Mouse (Mus musculus) forebrain, embryonic 13.5 days (tissue): ENCODE measurements around the gene Capns1. TPM values are rescaled to one million over a fixed set of nuclear protein-coding genes. Genes with fewer than 3 reads are reported as not detected.

Experiments used
- ATAC-seq: fragments of 200-750 bp; cut with Nextera tagmentation; 2 replicates; pipeline ENCODE4 v1.8.0; 2017
- H3K27ac ChIP-seq: fragments of 300-500 bp; sonication (generic); 2 replicates; pipeline ENCODE4 v1.5.1; 2015; ENCODE audit warnings: inconsistent platforms, mild to moderate bottlenecking, moderate library complexity
- H3K27me3 ChIP-seq: fragments of 300-500 bp; sonication (generic); 2 replicates; pipeline ENCODE4 v1.6.1; 2015; ENCODE audit warnings: mild to moderate bottlenecking, inconsistent platforms
- H3K36me3 ChIP-seq: fragments of 300-500 bp; sonication (generic); 2 replicates; pipeline ENCODE4 v1.6.1; 2015; ENCODE audit warnings: mild to moderate bottlenecking, inconsistent platforms; ENCODE audit not compliant: poor library complexity, severe bottlenecking
- H3K4me1 ChIP-seq: fragments of 300-500 bp; sonication (generic); 2 replicates; pipeline ENCODE4 v1.6.1; 2015; ENCODE audit warnings: inconsistent platforms
- H3K4me2 ChIP-seq: fragments of 300-500 bp; sonication (generic); 2 replicates; pipeline ENCODE4 v1.6.1; 2015; ENCODE audit warnings: inconsistent platforms, mild to moderate bottlenecking, moderate library complexity
- H3K4me3 ChIP-seq: fragments of 300-500 bp; sonication (generic); 2 replicates; pipeline ENCODE4 v1.5.1; 2015; ENCODE audit warnings: mild to moderate bottlenecking, inconsistent platforms
- H3K9ac ChIP-seq: fragments of 300-500 bp; sonication (generic); 2 replicates; pipeline ENCODE4 v1.6.1; 2015; ENCODE audit warnings: mild to moderate bottlenecking, inconsistent platforms
- H3K9me3 ChIP-seq: fragments of 300-500 bp; sonication (generic); replicated peaks from 2 replicates; pipeline ENCODE4 v1.6.1; 2016; ENCODE audit warnings: inconsistent platforms
- WGBS: fragments of 180-500 bp; shearing (Covaris S2); methylation state at CpG from one replicate; pipeline ENCODE4 v1.1.7; 2015; 5-methylcytosine and 5-hydroxymethylcytosine counted together
- polyA plus RNA-seq: library from polyadenylated mRNA; unstranded; fragments of >200 nt; fragmentation: Nextera tagmentation; extraction: Ambion mirVana; gene quantifications from 2 replicates; pipeline ENCODE4 v1.2.1, GENCODE M21; 2015

The Capns1 gene
- polyA plus RNA-seq, 1 experiment from 2014 or later: 51.9 TPM

DNA sequence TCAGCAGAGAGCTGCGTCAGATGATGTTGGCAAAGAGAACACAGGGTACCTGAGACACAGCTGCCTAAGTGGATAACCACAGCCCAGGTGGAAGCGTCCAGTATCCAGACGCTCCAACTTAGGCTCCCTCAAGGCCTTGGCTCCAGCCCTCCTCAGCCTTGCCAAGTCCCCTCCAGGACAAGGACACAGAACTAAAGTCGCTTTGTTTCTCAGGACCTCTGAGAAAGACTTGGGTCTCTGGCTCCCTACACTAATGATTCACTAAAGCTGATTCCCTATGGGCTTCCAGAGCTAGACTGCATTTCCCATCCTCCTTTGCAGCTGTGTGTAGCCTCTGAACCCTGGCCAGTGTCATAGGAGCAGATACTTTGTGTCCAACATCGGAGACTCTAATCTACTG lies 1.6 kb upstream of the Capns1 start:
- no peak overlapping the region for H3K27ac ChIP-seq
- H3K4me1 ChIP-seq: peaks cover 8% of the 10 kb centered on the region
- H3K27me3 ChIP-seq: no peaks in the 10 kb centered on the region
- no peak overlapping the region for H3K9ac ChIP-seq
- no peak overlapping the region for H3K4me3 ChIP-seq
- 76% methylated on average over 5 of the region's 5 CpGs for WGBS
- H3K4me2 ChIP-seq: no peak overlapping the region
- no peak for ATAC-seq
- no peaks in the 10 kb centered on the region for H3K9me3 ChIP-seq
- no peaks in the 10 kb centered on the region for H3K36me3 ChIP-seq

DNA sequence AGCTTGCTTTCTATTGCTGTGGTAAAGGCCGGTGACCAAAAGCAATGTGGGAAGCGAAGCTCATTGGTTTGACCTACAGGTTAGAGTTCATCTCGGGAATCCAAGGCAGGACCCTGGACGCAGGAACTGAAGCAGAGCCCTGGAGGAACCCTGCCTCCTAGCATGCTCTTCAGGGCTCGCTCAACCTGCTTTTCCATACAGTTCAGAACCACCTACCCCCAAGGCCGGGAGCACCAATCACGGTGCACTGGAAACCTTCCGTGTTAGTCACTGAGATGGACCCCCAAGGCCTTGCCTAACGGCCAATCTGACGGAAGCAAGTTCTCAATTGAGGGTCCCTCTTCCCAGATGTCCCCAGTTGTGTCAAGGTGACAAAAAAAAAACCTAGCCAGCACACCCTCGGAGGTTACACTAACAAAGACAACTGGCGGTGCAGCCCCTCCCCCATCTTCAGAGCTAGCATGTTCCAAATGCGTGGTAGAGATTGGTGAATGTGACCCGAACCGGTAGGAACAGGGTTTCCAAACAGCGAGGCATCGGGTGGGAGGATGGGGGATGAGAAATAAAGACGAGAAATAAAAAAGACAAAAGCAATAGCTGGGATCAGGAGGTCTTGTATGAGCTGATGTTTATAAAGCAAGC lies 1.0 kb upstream of the Capns1 start:
- H3K36me3 ChIP-seq: no peaks in the 10 kb centered on the region
- no peak for ATAC-seq
- no peaks in the 10 kb centered on the region for H3K9me3 ChIP-seq
- H3K4me1 ChIP-seq: peaks cover 10% of the 10 kb centered on the region
- no peak overlapping the region for H3K4me3 ChIP-seq
- no peaks in the 10 kb centered on the region for H3K27me3 ChIP-seq
- WGBS: 78% methylated on average over 18 of the region's 18 CpGs
- H3K4me2 ChIP-seq: no peak overlapping the region
- H3K9ac ChIP-seq: no peak overlapping the region
- no peak overlapping the region for H3K27ac ChIP-seq

GRCm38 (mm10) chr7:30197592-30198129 lies 950 bp downstream of the Capns1 start:
- H3K9ac ChIP-seq: no peak overlapping the region
- H3K4me3 ChIP-seq: no peak overlapping the region
- no peak for ATAC-seq
- H3K36me3 ChIP-seq: peaks cover 1% of the 10 kb centered on the region; the same call in 1 of the 2 replicates
- H3K9me3 ChIP-seq: no peaks in the 10 kb centered on the region
- H3K27me3 ChIP-seq: no peaks in the 10 kb centered on the region
- 81% methylated on average over 5 of the region's 5 CpGs for WGBS
- no peak overlapping the region for H3K4me2 ChIP-seq
- peaks cover 23% of the 10 kb centered on the region for H3K4me1 ChIP-seq
- no peak overlapping the region for H3K27ac ChIP-seq

DNA sequence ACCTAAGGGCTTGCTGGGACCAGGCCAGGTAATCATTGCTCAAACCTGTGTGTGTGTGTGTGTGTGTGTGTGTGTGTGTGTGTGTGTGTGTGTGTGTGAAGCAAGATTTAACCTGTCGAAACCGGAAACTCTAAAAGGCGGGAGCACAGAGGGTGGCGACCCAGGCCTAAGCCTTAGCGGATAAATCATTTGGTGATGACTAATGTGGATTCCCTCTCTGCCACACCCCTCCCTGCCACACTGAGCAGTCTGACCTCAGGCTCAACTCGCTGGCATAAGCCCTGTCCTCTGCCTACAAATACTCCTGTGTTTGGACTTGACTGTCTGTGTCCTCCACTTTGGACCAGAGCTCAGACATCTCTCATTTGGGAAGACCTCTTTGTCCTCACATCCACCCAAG lies 2.4 kb downstream of the Capns1 start:
- no peaks in the 10 kb centered on the region for H3K9me3 ChIP-seq
- no peaks in the 10 kb centered on the region for H3K27me3 ChIP-seq
- no peak for ATAC-seq
- H3K27ac ChIP-seq: no peak overlapping the region
- 75% methylated on average over 6 of the region's 6 CpGs for WGBS
- peaks cover 26% of the 10 kb centered on the region for H3K4me1 ChIP-seq
- H3K4me2 ChIP-seq: no peak overlapping the region
- H3K36me3 ChIP-seq: peaks cover 16% of the 10 kb centered on the region
- no peak overlapping the region for H3K4me3 ChIP-seq
- no peak overlapping the region for H3K9ac ChIP-seq

- ATAC-seq: no peak
- Histone ChIP-seq H3K4me3 (peak overlapping the region; percentile 71), H3K9me3 (no peaks in the 10 kb centered on the region), H3K27ac (no peak overlapping the region), H3K36me3 (peaks cover 23% of the 10 kb centered on the region), H3K27me3 (no peaks in the 10 kb centered on the region), H3K4me2 (peak overlapping the region; percentile 84), H3K9ac (peak overlapping the region; percentile 75), H3K4me1 (peaks cover 26% of the 10 kb centered on the region)
- 70% methylated on average over 6 of the region's 6 CpGs for WGBS
Measured at GRCm38 (mm10) chr7:30195461-30195860, 3.1 kb downstream of the Capns1 start.

- peak overlapping the region; percentile 78 for H3K27ac ChIP-seq
- peaks cover 29% of the 10 kb centered on the region for H3K36me3 ChIP-seq
- WGBS: 0% methylated on average over 28 of the region's 28 CpGs
- no peaks in the 10 kb centered on the region for H3K9me3 ChIP-seq
- peak overlapping the region; percentile 71 for H3K4me3 ChIP-seq
- ATAC-seq: peak; percentile 91
- peaks cover 26% of the 10 kb centered on the region for H3K4me1 ChIP-seq
- peak overlapping the region; percentile 75 for H3K9ac ChIP-seq
- peak overlapping the region; percentile 84 for H3K4me2 ChIP-seq
- no peaks in the 10 kb centered on the region for H3K27me3 ChIP-seq
Measured at GRCm38 (mm10) chr7:30194884-30195283, 3.7 kb downstream of the Capns1 start.

DNA sequence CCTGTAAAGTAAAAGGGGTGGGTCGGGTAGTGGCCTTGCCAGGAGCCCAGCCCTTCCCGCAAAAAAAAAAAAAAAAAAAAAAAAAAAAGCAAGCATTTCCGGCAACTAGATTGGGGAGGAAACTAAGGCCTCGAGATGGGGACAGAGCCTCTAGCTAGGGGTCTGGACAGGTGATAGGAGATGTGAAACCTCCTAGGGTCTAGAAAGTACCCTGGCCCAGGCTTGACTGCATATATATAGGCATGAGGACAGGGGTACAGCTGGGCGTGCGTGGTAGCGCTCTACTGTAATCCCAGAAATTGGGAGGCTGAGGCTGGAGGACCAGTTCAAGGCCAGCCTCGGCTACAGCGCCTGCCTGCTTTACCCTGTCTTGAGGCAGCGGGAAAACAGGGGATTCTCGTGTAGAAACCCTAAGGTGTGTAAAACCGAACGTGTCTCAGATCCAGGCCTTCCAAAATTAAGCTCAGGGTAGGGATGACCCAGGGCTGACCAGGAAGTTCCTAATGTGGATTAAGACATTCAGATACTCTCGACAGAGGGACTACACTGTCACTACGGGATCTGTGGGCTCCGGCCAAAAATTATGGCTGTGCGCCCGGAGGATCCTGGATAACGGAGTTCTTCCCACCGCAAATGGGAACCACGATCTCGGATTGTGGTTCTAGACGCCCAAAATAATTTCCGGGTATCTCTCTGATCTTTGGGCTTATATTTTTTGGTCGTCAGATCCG lies 4.3 kb downstream of the Capns1 start:
- Histone ChIP-seq H3K4me2 (peak overlapping the region; percentile 84), H3K27me3 (no peaks in the 10 kb centered on the region), H3K4me3 (peak overlapping the region; percentile 71), H3K4me1 (peaks cover 26% of the 10 kb centered on the region), H3K9ac (peak overlapping the region; percentile 75), H3K36me3 (peaks cover 33% of the 10 kb centered on the region), H3K9me3 (no peaks in the 10 kb centered on the region), H3K27ac (peak overlapping the region; percentile 78)
- peak; percentile 39 for ATAC-seq
- WGBS: under 1% methylated on average over 26 of the region's 26 CpGs

DNA sequence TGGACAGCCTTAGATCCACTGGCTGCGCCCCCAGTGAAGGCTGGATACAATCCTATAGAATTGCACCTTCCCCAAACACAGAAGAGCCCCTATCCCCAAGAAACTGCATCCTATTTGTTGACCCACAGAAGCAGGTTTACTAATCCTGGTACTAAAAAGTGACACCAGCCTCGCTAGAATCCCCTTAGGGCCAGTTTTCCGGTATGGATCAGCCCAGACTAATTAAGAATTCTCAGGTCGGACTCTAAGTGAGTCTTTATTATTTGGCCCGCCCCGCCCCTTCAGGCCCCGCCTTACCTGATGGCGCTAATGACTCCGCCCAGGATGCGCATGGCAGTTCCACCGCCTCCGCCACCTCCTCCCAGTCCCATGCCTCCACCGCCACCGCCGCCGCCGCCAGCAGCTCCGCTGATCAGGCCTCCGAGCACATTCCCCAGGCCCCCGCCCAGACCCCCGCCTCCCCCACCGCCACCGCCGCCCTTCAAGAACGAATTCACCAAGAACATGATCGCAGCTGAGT lies 5.0 kb downstream of the Capns1 start:
- ATAC-seq: peak; percentile 74
- Histone ChIP-seq H3K4me1 (peaks cover 26% of the 10 kb centered on the region), H3K4me2 (peak overlapping the region; percentile 84), H3K27me3 (no peaks in the 10 kb centered on the region), H3K27ac (peak overlapping the region; percentile 78), H3K4me3 (peak overlapping the region; percentile 71), H3K36me3 (peaks cover 39% of the 10 kb centered on the region), H3K9ac (peak overlapping the region; percentile 75), H3K9me3 (no peaks in the 10 kb centered on the region)
- WGBS: under 1% methylated on average over 26 of the region's 26 CpGs

- no peak for ATAC-seq
- H3K4me1 ChIP-seq: peaks cover 22% of the 10 kb centered on the region
- H3K36me3 ChIP-seq: peaks cover 46% of the 10 kb centered on the region
- H3K27ac ChIP-seq: no peak overlapping the region
- H3K9me3 ChIP-seq: no peaks in the 10 kb centered on the region
- H3K9ac ChIP-seq: peak overlapping the region; percentile 75
- H3K27me3 ChIP-seq: no peaks in the 10 kb centered on the region
- peak overlapping the region; percentile 84 for H3K4me2 ChIP-seq
- WGBS: 14% methylated on average over 9 of the region's 9 CpGs
- peak overlapping the region; percentile 71 for H3K4me3 ChIP-seq
Measured at GRCm38 (mm10) chr7:30193013-30193412, 5.6 kb downstream of the Capns1 start.

GRCm38 (mm10) chr7:30192088-30192487 lies 6.5 kb downstream of the Capns1 start:
- Histone ChIP-seq H3K9me3 (no peaks in the 10 kb centered on the region), H3K36me3 (peaks cover 55% of the 10 kb centered on the region), H3K4me2 (no peak overlapping the region), H3K4me1 (peaks cover 22% of the 10 kb centered on the region), H3K27me3 (no peaks in the 10 kb centered on the region), H3K4me3 (no peak overlapping the region), H3K27ac (no peak overlapping the region), H3K9ac (no peak overlapping the region)
- no peak for ATAC-seq
- WGBS: 91% methylated on average over 12 of the region's 12 CpGs

- 90% methylated on average over 4 of the region's 4 CpGs for WGBS
- peaks cover 71% of the 10 kb centered on the region for H3K36me3 ChIP-seq
- no peaks in the 10 kb centered on the region for H3K27me3 ChIP-seq
- H3K9ac ChIP-seq: no peak overlapping the region
- no peak overlapping the region for H3K4me2 ChIP-seq
- H3K27ac ChIP-seq: no peak overlapping the region
- no peak for ATAC-seq
- no peak overlapping the region for H3K4me3 ChIP-seq
- H3K4me1 ChIP-seq: peaks cover 18% of the 10 kb centered on the region
- no peaks in the 10 kb centered on the region for H3K9me3 ChIP-seq
Measured at GRCm38 (mm10) chr7:30189116-30189491, 9.5 kb downstream of the Capns1 start.

GRCm38 (mm10) chr7:30188344-30189115 lies 10.1 kb downstream of the Capns1 start:
- peaks cover 21% of the 10 kb centered on the region for H3K4me1 ChIP-seq
- no peak overlapping the region for H3K9ac ChIP-seq
- H3K36me3 ChIP-seq: peaks cover 71% of the 10 kb centered on the region
- no peaks in the 10 kb centered on the region for H3K9me3 ChIP-seq
- whole genome bisulfite sequencing: 90% methylated on average over 12 of the region's 12 CpGs
- H3K27me3 ChIP-seq: no peaks in the 10 kb centered on the region
- no peak overlapping the region for H3K27ac ChIP-seq
- no peak overlapping the region for H3K4me2 ChIP-seq
- no peak overlapping the region for H3K4me3 ChIP-seq
- ATAC-seq: no peak
